Mouse (Mus musculus) cerebellum, adult 9-11 months (tissue): ENCODE measurements around the gene Zfp422.
A peak's percentile ranks its signal among the peaks of the same experiment; 100 is the strongest.
"Not testable (repeated sequence)": the region's sequence is repeated elsewhere in the genome, so short reads cannot be mapped to it uniquely, and the experiment has no call there.

Source experiments
- DNase-seq: peaks from one replicate; pipeline ENCODE4 v3.0.0; 2022

Gene Zfp422

DNA sequence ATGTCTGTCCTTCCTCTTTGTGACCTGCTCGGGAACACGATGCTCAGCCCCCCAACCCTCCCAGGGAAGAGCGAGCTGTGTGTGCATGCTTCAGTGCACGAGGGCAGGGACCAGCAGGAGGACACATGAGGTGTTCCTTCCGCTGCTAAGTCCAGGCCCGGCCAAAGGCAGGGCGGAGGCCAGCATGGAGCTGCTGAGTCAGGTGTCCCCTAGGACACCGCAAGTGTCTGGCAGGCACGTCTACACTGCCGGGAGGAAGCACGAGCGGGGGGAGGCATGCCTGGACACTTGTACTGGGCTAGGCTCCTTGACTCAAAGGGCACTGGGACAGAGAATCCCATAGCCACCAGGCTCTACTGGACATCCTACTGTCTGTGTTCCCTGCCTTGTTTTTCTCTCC lies 19.0 kb upstream of the Zfp422 start:
- DNase-seq, result peak; percentile 55

DNA sequence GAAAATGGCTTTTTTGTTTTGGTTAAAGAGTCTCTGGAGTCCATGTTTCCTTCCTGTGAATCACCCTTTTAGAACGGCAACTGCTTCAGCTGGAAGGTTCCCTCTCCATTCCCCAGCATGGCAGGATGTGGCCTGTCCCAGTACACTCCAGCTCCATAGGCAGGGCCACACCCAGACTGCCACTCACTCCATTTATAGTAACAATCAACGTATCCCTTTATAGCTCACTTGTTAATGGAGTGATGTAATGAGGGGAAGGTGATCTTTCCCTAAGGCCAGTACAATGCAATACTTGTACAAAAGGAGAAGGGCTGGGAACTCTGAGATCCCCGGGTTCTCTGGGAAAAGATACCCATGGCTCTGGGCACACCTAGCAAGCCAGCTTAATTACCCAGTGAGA lies 15.5 kb upstream of the Zfp422 start:
- no peak for DNase-seq

DNA sequence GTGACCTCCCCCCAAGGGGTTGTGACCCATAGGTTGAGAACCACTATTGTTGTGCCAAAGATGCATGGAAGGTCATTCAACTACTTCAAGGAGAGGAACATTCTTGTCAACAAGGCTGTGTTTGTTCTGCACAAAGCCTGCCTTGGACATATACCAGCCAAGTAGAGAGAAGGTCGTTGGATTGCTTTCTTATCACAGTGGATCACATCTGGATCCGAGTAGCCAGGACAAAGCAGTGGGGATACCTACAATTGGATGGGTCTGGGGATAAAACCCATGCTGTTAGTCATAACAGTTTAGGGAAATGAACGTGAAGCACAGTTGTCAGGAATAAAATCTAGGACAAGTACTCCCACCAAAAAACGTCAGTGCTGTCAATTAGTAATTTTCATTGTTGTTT lies 15.1 kb upstream of the Zfp422 start:
- DNase-seq, result no peak

DNA sequence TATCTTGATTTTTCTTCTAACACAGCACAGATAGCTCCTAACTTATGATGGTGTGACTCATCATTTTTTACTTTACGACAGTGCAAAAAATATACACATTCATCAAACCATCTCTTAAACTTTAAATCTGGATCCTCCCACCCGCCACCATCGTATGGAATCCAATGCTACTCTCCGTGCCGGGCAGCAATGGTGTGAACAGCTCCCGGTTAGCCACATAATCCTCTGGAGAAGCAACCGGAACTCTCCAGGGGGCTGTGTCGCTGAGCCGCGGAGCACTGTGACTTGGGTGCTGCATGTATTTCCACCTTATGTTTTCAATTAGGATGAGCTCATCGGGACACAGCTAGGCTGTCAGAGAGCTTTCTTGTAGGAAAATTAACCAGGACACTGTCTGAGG lies 14.1 kb upstream of the Zfp422 start:
- no peak for DNase-seq

DNA sequence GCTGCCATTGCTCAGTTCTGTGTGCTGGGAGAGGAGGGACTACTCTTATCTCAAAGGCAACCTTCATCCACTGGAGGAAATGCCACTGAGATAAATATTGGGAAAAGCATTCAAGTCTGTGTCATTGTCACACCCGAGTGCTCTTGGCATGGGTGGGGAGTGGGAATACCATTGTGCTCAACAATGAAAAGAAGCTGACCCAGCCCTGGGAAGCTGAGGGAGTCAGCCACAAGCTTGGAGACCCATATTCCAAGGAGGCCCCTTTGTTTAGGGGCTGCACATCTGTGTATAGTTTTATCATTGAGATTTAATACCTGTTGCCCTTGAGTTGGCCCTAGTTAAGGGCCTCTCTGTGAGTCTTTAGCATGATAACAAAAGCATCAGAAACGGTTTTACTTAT lies 10.9 kb upstream of the Zfp422 start:
- DNase-seq, result no peak

DNA sequence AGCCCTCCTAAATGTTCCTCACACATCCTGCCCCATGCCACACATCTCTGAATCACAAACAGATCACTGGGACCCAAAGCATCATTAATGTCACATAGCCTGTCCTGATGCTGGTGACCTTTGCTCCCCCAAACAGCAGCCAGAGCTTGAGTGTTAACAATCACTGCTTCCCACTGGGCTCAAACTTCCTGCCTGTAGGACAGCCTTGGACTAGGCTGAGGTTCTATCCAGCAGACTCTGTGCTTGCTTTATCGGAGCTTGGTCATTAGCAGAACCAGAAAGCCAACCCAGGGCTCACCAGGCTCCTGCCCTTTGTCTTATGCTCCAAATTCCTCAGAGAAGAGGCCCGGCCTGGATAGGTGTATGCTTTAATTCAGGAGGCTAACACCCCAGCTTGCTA lies 10.1 kb upstream of the Zfp422 start:
- no peak for DNase-seq

DNA sequence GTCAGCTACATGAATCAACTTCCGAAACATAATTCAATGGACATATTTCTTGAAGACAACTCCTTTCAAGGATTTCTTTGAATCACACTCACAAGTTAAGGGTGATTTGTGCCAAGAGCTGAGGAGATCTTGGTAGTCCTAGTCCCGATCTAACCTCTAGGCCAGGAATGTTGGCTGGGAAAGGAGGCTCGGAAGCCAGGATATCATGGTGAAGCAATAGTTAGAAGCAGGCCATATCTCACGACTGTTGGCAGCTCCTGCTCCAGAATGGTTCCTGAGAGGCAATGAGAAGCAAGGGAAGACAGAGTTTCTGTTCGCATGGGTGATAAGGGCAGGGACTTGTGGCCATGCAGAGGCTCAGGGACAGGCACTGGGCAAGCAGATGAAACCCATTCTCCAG lies 8.7 kb upstream of the Zfp422 start:
- DNase-seq, result no peak

DNA sequence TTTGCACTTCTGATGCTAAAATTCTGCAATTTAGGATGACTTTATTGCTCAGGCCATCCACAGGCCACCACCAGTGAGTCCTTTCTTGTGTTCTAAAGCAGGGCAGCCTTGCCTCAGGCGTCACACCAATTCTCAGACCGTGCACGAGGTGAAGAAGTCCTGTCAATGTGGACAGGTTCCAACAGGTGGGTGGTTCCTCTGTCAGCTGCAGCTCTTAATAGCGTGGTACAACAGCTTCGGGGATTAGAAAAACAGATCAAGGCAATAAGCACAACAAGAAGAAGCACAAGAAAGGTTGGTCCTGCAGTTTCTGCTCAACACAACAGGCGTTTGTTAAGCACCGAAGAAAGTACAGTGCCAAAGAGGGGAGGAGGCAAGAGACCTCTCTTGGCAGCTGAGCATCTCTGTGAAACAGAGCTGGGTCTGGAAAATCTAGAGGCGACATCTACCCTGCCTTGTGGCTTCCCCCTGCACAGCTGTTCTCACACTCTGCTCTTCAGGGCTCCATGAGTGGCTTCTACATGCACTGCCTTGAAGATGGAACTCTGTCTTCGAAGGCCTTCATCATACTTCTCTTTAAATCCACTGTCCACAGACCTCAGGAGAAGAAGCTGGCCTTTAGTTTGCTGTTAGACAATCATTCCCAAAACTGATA lies 7.9 kb upstream of the Zfp422 start:
- DNase-seq, result no peak

DNA sequence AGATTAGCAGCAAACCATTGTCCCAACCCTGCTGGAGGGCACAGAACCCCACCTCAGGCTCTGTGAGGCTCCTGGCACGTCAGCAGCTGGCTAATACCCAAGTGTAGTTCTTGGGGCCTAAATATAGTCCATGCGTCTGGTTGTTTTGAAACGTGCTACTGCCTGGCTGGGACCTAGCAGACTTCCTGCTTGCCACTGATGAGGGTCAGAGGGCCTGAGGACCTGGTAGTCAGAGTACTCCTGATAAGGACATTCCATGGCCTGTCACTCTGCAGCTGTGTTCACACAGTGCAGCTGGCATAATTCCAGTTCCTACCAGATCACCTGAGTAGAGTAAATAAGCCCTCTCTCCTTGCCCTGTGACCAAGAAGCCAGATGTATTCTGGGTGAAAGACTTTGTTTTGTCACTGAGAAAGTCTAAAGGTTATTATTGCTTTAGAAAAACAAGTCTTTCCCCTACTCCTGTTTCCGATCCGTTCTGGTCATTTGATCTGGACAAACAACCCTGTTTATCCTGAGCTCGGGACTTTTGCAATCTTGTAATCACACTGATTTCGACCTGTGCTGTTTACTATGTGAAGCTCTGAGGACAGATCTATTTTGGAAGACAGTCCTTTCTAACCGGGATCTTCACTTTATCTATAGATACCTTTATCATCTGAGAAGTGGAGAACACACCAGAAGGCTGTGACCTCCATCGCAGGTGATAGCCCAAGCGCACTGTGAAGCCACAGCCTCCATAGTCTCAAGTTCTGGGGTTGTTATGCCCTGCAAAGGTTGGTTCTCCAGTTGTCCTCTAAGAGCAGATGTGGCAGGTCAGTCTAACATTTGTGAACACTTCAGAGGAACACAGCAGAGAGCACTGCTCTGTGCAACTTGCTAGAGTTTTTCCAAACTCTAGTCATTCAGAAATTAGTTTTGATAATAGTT lies 6.7 kb upstream of the Zfp422 start:
- DNase-seq, result no peak

DNA sequence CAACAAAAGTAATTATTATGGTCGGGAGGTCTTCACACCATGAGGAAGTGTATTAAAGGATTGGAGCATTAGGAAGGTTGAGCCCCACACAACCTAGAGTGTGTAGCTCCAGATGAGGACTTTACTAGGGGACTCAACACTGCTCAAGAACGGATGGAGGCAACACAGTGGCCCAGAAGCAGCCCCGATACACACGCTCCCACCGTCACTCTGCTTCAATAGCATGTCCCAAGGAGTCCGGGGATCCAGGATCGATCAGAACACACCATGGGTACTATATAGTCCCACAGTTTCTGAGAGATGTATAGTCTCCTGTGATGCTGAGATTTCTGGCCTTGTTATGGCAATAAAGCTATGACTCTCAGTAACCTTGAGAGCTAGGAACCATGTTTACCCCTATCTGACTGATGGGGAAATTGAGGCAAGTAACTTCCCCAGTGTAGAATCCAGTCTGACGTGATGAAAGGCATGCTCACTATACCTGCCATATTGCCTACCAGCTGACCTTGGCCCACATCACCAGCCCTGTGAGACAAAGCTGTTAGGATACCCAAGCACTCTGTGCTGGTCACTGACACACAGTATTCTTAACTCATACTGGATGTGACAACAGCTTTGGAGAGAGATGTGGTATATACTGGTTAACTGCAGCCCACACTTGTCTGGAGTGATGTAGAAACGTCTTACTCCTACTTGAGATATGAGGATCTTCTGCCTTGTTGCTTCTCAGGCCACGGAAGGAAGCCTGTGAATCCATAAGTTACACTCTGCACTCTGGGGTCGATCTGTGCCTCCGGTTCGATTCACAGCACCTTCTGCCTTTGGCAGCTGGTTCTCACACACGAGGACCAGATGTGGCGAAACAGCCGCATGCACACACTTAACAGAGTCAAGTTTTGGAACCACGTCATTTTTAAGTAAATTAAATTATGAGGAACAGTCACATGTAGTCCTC lies 5.2 kb upstream of the Zfp422 start:
- no peak for DNase-seq

DNA sequence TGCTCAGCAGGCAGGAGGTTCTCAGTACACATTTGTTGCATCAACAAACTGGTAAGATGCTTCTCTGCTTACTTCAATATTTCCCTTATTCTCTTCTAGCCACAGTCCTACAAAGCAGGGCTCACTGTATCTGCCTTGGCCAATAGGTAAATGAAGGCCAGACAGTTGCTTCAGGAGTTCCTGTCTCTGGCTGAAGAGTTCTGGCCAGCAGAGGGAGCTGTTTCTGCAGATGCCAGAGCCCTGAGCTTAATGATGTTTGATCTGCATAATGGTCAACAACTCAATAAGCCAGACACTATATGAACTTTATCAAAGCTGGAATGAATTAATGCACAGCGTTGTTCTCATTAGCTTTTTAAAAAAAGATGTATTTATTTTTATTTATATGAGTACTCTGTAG lies 3.3 kb upstream of the Zfp422 start:
- DNase-seq, result peak; percentile 46

DNA sequence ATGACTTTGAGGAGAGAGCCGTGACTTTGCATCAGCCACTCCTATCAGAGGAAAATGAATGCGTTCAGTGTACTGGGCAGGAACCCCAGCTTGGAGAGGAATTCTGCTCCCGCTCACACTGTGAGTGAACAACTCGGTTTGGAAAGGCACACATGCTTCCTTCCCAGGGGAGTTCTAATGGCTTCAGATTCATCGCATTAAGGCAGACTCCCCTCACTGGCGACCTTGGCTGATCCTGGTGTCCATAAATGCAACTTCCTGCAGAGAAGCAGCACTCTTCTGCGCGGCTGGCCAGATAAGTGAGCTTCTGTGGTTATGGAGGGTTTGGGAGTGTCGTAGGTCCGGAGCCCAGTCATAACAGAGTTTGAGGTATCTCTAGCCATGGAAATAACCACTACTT lies 967 bp upstream of the Zfp422 start:
- DNase-seq, result no peak

DNA sequence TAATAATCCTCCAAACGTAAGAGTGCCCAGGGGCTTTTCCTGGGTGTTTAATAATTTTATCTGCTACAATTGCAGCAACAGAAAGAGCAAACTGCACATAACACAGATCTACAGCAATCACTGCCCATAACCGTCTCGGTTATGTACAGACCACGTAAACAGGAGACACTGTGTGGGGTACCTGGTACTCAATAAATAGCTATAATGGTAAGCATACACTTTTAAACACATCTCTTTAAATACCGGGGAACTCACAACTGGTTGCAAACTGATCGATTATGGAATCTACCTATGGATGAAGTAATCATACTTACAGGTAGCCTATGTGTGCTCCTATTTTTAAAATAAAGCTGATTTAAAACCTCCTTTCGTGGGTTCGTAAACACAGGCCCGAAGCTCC lies 704 bp downstream of the Zfp422 start:
- DNase-seq, result no peak

DNA sequence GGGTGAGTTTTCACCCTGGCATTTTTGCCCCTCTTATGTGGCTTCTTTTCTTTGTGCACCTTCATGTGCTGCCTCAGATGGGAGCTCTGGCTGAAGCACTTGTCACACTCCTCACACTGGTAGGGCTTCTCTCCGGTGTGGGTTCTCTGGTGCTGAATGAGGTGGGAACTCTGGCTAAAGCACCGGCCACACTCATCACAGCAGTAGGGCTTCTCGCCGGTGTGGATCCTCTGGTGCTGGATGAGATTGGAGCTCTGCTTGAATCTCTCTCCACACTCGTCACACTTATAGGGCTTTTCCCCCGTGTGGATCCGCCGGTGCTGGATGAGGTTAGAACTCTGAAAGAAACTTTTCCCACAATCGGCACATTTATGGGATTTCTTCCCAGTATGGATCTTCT lies 2.4 kb downstream of the Zfp422 start:
- not testable (repeated sequence) for DNase-seq

DNA sequence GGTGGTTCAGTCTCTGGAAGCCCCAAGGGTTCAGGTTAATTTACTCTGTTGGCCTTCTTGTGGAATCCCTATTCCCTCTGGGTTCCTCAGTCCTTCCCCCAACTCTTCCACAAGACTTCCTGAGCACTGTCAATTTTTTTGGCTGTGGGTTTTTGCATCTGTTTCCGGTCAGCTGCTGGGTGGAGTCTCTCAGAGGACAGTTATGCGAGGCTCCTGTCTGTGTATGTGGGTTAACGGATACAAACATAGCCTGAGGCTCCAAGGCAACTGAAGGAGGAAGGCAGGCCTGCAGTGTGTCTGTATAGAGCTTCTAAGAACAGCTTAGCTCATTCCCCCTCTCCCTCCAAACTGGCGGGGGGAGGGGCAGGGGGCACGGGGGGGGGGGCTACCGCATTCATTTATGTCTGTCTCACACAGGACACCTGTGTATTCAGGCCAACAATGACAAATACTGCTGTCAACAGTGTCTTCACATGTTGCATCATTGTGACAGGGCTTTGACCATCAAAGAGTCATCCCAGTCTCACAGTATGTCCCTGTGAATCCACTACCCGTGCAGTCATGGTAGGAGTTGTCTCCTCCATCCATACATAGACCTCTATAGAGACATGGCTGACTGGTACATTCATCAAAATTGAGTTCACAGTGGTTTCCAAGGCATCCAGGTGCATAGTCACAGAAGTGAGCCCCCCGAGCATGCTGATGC lies 7.3 kb downstream of the Zfp422 start:
- DNase-seq, result no peak

DNA sequence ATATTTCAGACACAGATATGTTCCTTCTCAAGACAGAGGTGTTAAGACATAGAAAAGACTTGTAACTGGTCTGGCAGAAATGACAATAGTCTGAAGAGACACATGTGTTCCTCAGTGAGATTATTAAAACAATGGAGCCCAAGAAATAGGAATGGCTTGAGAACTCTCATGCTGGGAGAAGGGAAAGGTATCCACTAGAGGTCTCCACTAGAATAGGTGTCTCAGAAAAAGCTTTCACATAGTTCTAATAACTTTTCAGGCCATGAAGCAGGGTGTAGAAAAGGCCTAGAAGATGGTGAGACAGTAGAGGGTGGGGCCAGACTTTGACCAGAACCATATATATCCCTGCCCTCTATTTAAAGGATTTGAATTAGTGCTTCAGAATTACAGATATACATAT lies 10.7 kb downstream of the Zfp422 start:
- DNase-seq, result no peak

DNA sequence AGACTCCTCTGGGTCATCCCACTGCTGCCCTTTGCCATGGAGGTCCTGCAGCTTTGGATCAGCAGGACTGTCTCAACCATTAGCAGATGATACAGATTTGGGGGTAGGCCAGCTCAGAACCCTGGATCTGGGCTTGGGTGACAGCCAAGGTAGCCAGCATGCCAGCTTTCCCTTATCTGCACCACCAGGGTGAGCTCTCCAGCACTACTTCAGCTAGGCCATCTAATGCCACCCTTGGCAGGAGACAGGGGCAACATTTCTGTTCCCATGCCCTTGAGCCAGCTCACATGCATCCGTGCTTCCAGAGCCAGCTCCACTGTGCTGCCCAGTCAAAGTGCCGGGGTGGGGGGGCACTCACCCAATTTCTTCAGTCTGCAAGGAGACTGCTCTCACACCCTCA lies 13.1 kb downstream of the Zfp422 start:
- DNase-seq, result no peak

DNA sequence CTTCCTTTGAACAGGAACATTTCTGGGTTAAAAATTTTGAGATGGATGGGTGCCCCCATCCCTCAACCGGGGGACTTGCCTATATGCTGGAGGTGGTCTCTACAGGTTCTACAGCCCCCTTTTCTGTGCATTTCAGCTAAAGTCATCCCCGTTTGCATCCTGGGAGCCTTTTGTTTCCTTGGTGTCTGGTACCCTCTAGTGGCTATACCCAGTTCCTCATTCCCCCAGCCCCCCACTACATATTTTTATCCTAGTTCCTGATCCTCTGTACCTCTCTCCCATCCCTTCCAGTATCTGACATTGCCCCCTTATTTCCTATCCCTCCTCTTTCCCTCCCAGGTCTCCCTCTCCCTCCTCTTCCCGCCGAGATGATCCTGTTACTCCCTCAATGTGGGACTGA lies 21.6 kb downstream of the Zfp422 start:
- DNase-seq, result no peak

DNA sequence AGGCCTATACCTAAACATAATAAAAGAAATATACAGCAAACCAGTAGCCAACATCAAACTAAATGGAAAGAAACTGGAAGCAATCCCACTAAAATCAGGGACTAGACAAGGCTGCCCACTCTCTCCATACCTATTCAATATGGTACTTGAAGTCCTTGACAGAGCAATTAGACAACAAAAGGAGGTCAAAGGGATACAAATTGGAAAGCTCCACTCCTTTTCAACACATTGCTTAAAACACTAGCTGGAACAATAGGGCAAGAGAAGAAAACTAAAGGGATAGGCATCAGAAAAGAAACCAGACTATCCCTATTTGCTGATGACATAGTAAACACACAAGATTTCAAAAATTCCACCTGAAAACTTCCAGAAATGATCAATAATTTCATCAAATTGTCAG lies 27.8 kb downstream of the Zfp422 start:
- DNase-seq, result not testable (repeated sequence)

DNA sequence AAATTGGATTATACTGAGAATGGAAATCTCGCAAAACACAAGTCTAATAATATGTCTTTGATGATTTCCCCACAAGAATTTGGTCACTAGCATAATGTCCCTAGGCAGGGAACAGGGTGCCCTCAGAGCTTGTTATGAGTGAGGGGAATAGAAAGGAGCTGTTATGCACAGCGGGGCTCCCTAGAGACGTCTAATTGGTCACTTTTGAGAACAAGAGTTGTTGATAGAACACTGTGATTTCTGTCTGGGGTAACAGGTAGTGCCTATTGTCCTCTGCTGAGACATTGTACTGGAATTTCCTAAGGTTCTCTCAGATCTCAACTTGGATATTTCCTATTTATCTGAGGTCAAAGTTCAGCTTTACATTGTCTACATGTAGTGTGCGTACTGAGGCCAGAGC lies 44.7 kb downstream of the Zfp422 start, which contains the start of gene Olfr215:
TSS of gene Olfr215 (minus strand) at position 101 of the 400 bp plus-strand sequence.
- no peak for DNase-seq
